Mouse (Mus musculus): ENCODE data around the gene Snip1. TPM values are rescaled to one million over a fixed set of nuclear protein-coding genes. Genes with fewer than 3 reads are reported as not detected.

Snip1 gene
- total and polyA plus RNA-seq, 3 experiments = 23.5 to 46.6 (median 25.8) TPM

DNA sequence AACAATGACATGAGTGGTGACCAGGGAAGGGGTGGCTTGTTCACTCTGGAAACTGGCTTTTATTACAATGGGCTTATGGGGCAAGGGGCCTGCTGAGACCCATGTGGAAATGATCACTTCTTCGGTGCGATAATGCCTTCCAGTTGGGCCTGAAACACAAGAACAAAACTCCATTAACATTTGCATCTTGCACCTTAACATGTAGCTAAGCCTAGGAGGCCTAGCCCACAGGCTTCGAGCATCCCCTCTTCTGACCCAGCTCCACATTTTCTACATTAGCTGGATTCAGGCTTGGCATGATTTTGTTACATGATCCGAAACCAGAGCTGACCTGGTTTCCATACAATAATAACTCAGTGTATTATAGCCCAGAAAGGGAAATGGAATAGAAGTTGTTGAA, 10.0 kb upstream of the Snip1 start:
- H3K9me3 ChIP-seq (replicated peaks; ENCODE audit: low read length) = no peaks in the 10 kb centered on the region
- dilution Hi-C loops (cut with MboI; ENCODE audit: extremely low pct_ligation_motif_present, extremely low pct_unique_long_range_greater_than_20kb, low sequenced_read_pairs) (loop anchor here (25.0 kb wide), 1 partner anchor 94 kb away; no protein-coding TSS in a partner anchor), in situ Hi-C loops (cut with MboI; ENCODE audit: low pct_ligation_motif_present, low pct_unique_long_range_greater_than_20kb, low sequenced_read_pairs) (loop anchor here (25.0 kb wide), 1 partner anchor 294 kb away; no protein-coding TSS in a partner anchor)
- DNase-seq (ENCODE audit: extremely low read depth) = no peak
- no peaks in the 10 kb centered on the region for H3K27me3 ChIP-seq (replicated peaks)
- peaks cover 45 to 72% of the 10 kb centered on the region in 2 experiments for H3K36me3 ChIP-seq (replicated peaks in 1 of 2; ENCODE audit: control insufficient read depth in 1 of 2, insufficient read depth in 1 of 2, low read length in 1 of 2)
- H3K9ac ChIP-seq (ENCODE audit: insufficient read depth, low read depth) = no peak overlapping the region
- H3K4me1 ChIP-seq (ENCODE audit: control insufficient read depth in 1 of 2, insufficient read depth in 2 of 2) = peaks cover 0 to 6% of the 10 kb centered on the region in 2 experiments; a peak in 2 of 4 replicates
- H3K4me2 ChIP-seq (ENCODE audit: insufficient read depth, low read depth, poor library complexity, severe bottlenecking) = no peak overlapping the region
- H3K4me3 ChIP-seq (replicated peaks in 1 of 3; ENCODE audit: low read depth in 2 of 3, low read length in 2 of 3, poor library complexity in 1 of 3) = no peak overlapping the region
- no peaks in the 10 kb centered on the region for H3K79me2 ChIP-seq (replicated peaks; ENCODE audit: control insufficient read depth, extremely low read depth, insufficient read depth, poor library complexity, severe bottlenecking)
- TF ChIP-seq MAZ (IDR thresholded peaks at IDR 0.05; ENCODE audit: low read depth, low read length) = no peak
- no peak for TF ChIP-seq PAX5 (IDR thresholded peaks at IDR 0.05; ENCODE audit: low read length)
- no peak for TF ChIP-seq CHD1 (IDR thresholded peaks at IDR 0.05; ENCODE audit: low read depth, low read length)
- TF ChIP-seq KAT2A (IDR thresholded peaks at IDR 0.05; ENCODE audit: insufficient replicate concordance, low read length) = no peak
- no peak for TF ChIP-seq ZC3H11A (IDR thresholded peaks at IDR 0.05; ENCODE audit: low read depth, low read length)
- TF ChIP-seq CTCF (conservative IDR thresholded peaks at IDR 0.05 in 1 of 2, IDR thresholded peaks at IDR 0.05 in 1 of 2; ENCODE audit: low read depth in 2 of 2, low read length in 2 of 2) = no peak
- TF ChIP-seq ZNF384 (IDR thresholded peaks at IDR 0.05; ENCODE audit: low read depth, low read length) = no peak
- no peak; the same call in 1 of the 2 replicates for TF ChIP-seq POLR2AphosphoS2 (IDR thresholded peaks at IDR 0.05; ENCODE audit: low read depth, low read length)
- no peak for TF ChIP-seq NRF1 (IDR thresholded peaks at IDR 0.05; ENCODE audit: low read depth, low read length)
- TF ChIP-seq MEF2A (IDR thresholded peaks at IDR 0.05; ENCODE audit: borderline replicate concordance, low read depth, low read length) = no peak
- no peak for TF ChIP-seq UBTF (IDR thresholded peaks at IDR 0.05; ENCODE audit: low read depth, low read length)
- no peak for TF ChIP-seq MXI1 (IDR thresholded peaks at IDR 0.05; ENCODE audit: low read depth, low read length)
- no peak for TF ChIP-seq POLR2A (IDR thresholded peaks at IDR 0.05; ENCODE audit: low read depth, low read length)
- no peak for TF ChIP-seq TCF12 (IDR thresholded peaks at IDR 0.05; ENCODE audit: low read depth, low read length)
- no peak for TF ChIP-seq USF1 (IDR thresholded peaks at IDR 0.05; ENCODE audit: low read depth, low read length)
- no peak for TF ChIP-seq RAD21 (IDR thresholded peaks at IDR 0.05; ENCODE audit: low read depth, low read length)
- TF ChIP-seq RCOR1 (conservative IDR thresholded peaks at IDR 0.05; ENCODE audit: low read depth, low read length) = no peak
- no peak overlapping the region for H3K27ac ChIP-seq (ENCODE audit: insufficient read depth, low read depth)

DNA sequence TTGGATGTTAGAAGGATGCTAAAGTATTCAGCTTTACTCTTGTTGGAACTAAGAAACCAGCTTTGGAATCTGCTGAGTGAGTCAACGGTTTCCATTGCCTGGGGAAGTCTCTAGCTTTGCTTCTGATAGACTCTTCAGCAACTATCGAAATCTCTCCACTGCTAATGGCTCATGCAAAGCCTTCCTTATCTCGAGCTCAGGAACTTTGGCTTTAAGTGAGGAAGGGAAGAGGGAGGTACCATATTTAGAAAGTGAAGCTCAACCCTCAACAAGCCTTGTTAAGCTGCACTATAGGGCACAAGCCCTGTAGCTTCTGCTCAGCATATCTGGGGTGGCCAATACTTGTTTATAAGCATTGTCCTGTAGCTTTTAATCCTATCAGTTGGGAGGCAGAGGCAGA, 9.2 kb upstream of the Snip1 start:
- no peaks in the 10 kb centered on the region for H3K9me3 ChIP-seq (replicated peaks; ENCODE audit: low read length)
- no peak overlapping the region for H3K9ac ChIP-seq (ENCODE audit: insufficient read depth, low read depth)
- no peak for TF ChIP-seq KAT2A (IDR thresholded peaks at IDR 0.05; ENCODE audit: insufficient replicate concordance, low read length)
- TF ChIP-seq IRF4 (IDR thresholded peaks at IDR 0.05; ENCODE audit: low read depth, low read length) = no peak
- TF ChIP-seq POLR2A (IDR thresholded peaks at IDR 0.05; ENCODE audit: low read depth, low read length) = no peak
- peaks cover 39 to 65% of the 10 kb centered on the region in 2 experiments for H3K36me3 ChIP-seq (replicated peaks in 1 of 2; ENCODE audit: control insufficient read depth in 1 of 2, insufficient read depth in 1 of 2, low read length in 1 of 2)
- H3K27ac ChIP-seq (ENCODE audit: insufficient read depth, low read depth) = no peak overlapping the region
- no peak overlapping the region for H3K4me3 ChIP-seq (replicated peaks in 1 of 3; ENCODE audit: low read depth in 2 of 3, low read length in 2 of 3, poor library complexity in 1 of 3)
- no peak for DNase-seq (ENCODE audit: extremely low read depth)
- in situ Hi-C loops (cut with MboI; ENCODE audit: low pct_ligation_motif_present, low pct_unique_long_range_greater_than_20kb, low sequenced_read_pairs) (loop anchor here (25.0 kb wide), 1 partner anchor 295 kb away; no protein-coding TSS in a partner anchor), dilution Hi-C loops (cut with MboI; ENCODE audit: extremely low pct_ligation_motif_present, extremely low pct_unique_long_range_greater_than_20kb, low sequenced_read_pairs) (loop anchor here (25.0 kb wide), 1 partner anchor 95 kb away; no protein-coding TSS in a partner anchor)
- no peak overlapping the region for H3K4me2 ChIP-seq (ENCODE audit: insufficient read depth, low read depth, poor library complexity, severe bottlenecking)
- no peaks in the 10 kb centered on the region for H3K27me3 ChIP-seq (replicated peaks)
- no peaks in the 10 kb centered on the region for H3K79me2 ChIP-seq (replicated peaks; ENCODE audit: control insufficient read depth, extremely low read depth, insufficient read depth, poor library complexity, severe bottlenecking)
- peaks cover 0 to 6% of the 10 kb centered on the region in 2 experiments; a peak in 2 of 4 replicates for H3K4me1 ChIP-seq (ENCODE audit: control insufficient read depth in 1 of 2, insufficient read depth in 2 of 2)

Data from CH12.LX (cell line).